Mouse (Mus musculus): Measurements from ENCODE around the gene Gfer.

Gfer gene

DNA sequence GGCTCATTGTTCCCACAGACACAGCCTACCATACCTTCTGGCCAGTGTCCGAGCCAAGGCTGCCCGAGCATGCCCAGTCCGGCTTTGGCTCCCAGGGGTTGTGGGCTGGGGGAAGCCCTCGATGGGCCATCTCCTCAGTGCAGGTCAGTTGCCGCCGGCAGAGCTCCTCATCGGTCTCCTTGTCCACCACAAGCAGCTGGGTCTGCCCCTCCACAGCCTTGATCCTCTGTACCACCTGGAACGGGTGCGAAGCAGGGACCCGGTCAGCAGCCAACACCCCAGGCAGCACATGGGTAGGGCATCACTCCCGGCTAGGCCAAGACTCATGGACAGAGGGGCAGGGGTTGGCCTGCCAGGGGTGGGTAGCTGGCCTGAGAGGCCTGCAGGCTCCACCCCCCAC lies 48.5 kb downstream of the Gfer start:
- DNase-seq (ENCODE audit: low spot score) = no peak

DNA sequence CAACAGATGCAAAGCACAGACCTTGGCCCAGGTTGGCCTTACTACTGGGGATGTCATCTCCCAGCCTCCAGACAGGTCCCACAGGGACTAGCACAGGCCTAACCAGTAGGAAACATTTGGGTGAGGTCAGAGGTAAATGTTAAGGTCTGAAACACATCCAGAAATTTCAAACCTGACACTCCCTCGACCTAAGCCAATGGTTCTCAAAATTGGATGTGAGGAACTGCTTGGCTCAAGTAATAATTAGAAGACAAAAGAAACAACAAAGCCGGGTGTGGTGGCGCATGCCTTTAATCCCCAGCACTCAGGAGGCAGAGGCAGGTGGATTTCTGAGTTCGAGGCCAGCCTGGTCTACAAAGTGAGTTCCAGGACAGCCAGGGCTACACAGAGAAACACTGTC lies 49.6 kb downstream of the Gfer start:
- no peak for DNase-seq (ENCODE audit: low spot score)

DNA sequence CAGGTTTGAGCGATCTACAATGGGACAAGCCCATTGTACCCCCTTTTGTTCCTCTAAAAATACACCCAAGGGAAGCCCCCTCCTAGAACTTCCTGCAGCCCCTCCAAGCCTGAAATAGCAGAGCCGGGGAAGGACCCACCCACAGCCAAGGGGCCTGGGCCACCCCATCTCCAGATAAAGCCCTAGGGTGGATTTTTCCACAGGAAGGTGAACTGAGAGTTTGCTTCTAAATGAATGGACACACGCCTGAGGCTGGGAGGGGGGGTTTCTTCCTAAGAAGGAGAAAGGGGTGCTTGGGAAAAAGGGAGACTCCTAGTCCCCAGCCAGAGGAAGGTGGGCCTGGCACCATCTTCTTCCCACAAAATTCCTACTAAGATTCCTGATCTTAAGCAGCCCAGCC lies 50.0 kb downstream of the Gfer start:
- no peak for DNase-seq (ENCODE audit: low spot score)

DNA sequence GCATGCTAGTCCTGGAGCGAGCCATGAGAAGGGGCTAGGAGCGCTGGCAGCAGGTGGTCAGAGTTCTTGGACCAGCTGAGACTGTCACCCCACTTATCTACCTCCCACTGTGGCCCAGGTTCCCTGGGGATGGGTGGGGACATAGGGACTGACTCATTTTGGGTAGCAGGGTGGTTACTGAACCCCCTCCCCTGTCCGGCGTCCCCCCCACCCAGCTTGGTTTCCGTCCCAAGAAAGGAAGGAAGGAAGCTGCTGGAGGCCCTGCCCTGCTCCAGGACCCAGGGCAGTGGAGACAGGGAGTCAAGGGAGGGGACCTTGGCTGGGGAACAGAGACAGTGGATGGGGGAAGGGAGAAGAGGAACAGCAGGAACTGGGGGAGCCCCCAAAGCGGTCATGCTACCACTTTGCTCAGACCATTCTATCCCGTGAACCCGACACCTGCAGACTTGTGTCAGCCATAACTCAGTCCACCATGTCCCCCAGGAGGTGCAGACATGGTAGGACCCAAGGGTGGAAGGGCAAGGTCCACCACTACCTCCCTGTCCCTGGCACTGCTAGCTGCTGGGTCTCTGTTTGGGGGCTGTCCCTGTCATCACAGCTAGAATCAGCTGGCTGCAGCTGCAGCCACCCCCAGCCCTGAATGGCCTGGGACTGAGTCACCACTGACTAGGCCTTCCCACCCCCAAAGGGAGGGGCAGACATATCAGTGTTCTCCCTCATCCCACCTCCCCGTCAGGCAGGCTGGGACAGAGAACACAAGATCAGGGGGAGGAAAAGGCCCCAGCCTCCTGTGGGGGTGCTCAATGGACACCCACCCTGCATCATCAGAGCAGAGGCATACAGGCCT lies 50.9 kb downstream of the Gfer start:
- no peak for DNase-seq (ENCODE audit: low spot score)

DNA sequence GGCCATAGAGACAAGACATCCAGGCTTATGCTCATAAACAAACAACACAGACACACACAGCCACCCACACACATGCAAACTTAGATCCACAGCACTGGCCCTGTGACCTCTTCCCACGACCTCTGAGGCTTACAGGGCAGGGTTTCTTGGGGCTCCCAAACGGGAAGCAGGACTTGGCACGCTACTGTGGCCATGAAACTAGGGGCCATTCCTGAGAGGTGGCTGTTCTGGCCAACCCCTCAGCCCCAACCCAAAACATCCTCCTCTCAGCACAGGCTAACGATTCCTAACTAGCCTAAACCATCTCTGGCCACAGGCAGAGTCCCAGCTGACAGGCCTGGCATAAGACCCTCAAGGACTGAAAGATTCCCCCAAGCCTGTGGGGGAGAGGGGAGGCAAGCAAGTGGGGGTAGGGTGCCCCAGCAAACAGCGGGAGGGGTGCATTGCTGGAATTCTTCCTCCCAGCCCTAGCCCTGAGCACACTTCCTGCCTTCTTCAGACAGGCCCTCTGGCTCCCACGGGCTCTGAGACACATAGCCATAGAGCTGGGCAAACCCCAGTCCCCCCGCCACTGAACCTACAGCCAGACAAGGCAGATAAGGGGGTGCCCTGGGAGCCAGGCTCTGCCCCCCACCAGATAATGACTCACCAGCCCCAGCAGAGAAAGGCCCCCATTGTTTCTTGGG lies 51.8 kb downstream of the Gfer start:
- DNase-seq (ENCODE audit: low spot score) = no peak
